Mouse (Mus musculus): ENCODE data around the gene Ttll8. TPM values are rescaled to one million over a fixed set of nuclear protein-coding genes. Genes with fewer than 3 reads are reported as not detected.

Gene Ttll8
- polyA plus RNA-seq, 1 experiment from 2014 or later: 0.17 TPM

DNA sequence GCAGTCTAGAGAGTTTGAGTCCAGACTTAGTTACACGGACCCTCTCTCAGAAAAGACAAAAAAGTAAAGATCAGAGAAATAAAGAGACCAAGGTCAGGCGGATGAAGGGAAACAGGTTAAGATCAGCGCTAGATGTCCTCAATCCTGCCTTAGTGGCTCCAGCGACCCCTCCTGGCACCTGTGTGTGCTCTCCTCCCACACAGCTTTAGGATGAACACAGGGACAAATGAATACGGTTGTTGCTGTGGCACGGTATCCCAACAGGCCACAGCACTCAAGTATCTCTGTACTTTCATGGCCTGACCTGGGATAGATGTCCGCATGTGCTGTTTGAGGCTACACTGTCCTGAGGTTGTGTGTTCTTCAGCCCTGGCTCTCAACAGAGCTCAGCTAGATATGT lies 59.1 kb downstream of the Ttll8 start:
- 0 out of 2 replicates have a peak, but pooled peaks cover under 1% of the 10 kb centered on the region for H3K27me3 ChIP-seq (replicated peaks; ENCODE audit: control insufficient read depth, insufficient read depth, low read length)
- peaks cover 7% of the 10 kb centered on the region; the same call in 1 of the 2 replicates for H3K4me1 ChIP-seq (ENCODE audit: control insufficient read depth, insufficient read depth, low read length)
- DNase-seq (ENCODE audit: low spot score) (no peak), ATAC-seq (no peak)
- H3K27ac ChIP-seq (ENCODE audit: low read depth, low read length): no peak overlapping the region
- no peaks in the 10 kb centered on the region for H3K9me3 ChIP-seq (replicated peaks; ENCODE audit: control insufficient read depth, low read length)
- no peak overlapping the region for H3K4me3 ChIP-seq (ENCODE audit: low read depth, low read length)
- no peaks in the 10 kb centered on the region for H3K36me3 ChIP-seq (ENCODE audit: control insufficient read depth, insufficient read depth, low read length)
- no peak overlapping the region for H3K9ac ChIP-seq (ENCODE audit: low read length)
- 67% methylated on average over 7 of the region's 7 CpGs for WGBS
- H3K4me2 ChIP-seq (ENCODE audit: low read length): no peak overlapping the region

DNA sequence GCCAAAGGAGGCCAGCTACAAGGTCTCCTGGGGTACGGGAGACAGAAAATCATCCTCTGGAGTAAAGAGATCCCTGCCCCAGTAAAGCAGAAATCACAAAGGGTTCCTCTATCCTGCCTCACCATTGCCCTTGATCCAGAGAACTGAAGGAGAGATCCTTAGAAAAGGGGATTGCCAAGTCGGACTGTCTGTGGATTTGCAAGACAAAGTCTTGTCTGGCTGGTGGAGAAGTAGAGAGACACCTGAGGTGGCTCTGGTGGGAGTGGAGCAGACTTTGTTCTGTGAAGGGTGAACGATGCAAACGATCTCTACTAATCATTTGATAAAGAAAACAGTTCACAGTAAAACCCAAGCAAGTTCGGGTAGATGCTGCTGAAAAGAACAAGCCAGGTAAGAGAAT lies 61.3 kb downstream of the Ttll8 start:
- H3K27ac ChIP-seq (ENCODE audit: low read depth, low read length): no peak overlapping the region
- DNase-seq (ENCODE audit: low spot score) (no peak), ATAC-seq (no peak)
- peaks cover 7% of the 10 kb centered on the region; the same call in 1 of the 2 replicates for H3K4me1 ChIP-seq (ENCODE audit: control insufficient read depth, insufficient read depth, low read length)
- no peaks in the 10 kb centered on the region for H3K36me3 ChIP-seq (ENCODE audit: control insufficient read depth, insufficient read depth, low read length)
- no peak overlapping the region for H3K9ac ChIP-seq (ENCODE audit: low read length)
- H3K4me3 ChIP-seq (ENCODE audit: low read depth, low read length): no peak overlapping the region
- 0 out of 2 replicates have a peak, but pooled peaks cover 5% of the 10 kb centered on the region for H3K27me3 ChIP-seq (replicated peaks; ENCODE audit: control insufficient read depth, insufficient read depth, low read length)
- H3K4me2 ChIP-seq (ENCODE audit: low read length): no peak overlapping the region
- WGBS: 68% methylated on average over 5 of the region's 5 CpGs
- no peaks in the 10 kb centered on the region for H3K9me3 ChIP-seq (replicated peaks; ENCODE audit: control insufficient read depth, low read length)

DNA sequence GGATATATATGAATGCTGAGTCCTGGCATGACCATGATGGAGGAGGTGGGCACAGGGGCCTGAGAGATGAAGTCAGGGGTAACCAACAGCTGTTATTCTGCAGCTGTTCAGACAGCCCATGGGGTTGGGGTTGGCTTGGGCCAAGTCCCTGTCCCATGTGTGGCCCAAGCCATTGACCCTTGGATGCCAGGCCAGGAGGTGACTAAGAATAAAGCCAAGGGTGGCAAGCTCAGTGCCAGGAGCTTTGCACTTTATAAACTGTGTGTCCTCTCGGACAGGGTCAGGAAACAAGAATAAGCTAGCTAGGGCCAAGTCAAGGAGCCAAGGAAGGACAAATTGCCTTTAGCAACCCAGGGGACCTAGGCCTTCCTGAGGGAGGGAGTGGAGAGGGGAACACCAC lies 62.0 kb downstream of the Ttll8 start:
- H3K36me3 ChIP-seq (ENCODE audit: control insufficient read depth, insufficient read depth, low read length): no peaks in the 10 kb centered on the region
- ATAC-seq: no peak
- no peak overlapping the region for H3K4me2 ChIP-seq (ENCODE audit: low read length)
- H3K4me3 ChIP-seq (ENCODE audit: low read depth, low read length): no peak overlapping the region
- no peak overlapping the region for H3K27ac ChIP-seq (ENCODE audit: low read depth, low read length)
- H3K4me1 ChIP-seq (ENCODE audit: control insufficient read depth, insufficient read depth, low read length): peaks cover 7% of the 10 kb centered on the region; the same call in 1 of the 2 replicates
- H3K27me3 ChIP-seq (replicated peaks; ENCODE audit: control insufficient read depth, insufficient read depth, low read length): 0 out of 2 replicates have a peak, but pooled peaks cover 5% of the 10 kb centered on the region
- 97% methylated on average over 1 of the region's 1 CpGs for WGBS
- no peak overlapping the region for H3K9ac ChIP-seq (ENCODE audit: low read length)
- H3K9me3 ChIP-seq (replicated peaks; ENCODE audit: control insufficient read depth, low read length): no peaks in the 10 kb centered on the region
- DNase-seq (ENCODE audit: low spot score): no peak

GRCm38 (mm10) chr15:88891676-88892040 lies 62.6 kb downstream of the Ttll8 start:
- no peak overlapping the region for H3K27ac ChIP-seq (ENCODE audit: low read depth, low read length)
- H3K4me3 ChIP-seq (ENCODE audit: low read depth, low read length): 0 out of 2 replicates have a peak overlapping the region, but pooled peaks have one; percentile 41
- H3K27me3 ChIP-seq (replicated peaks; ENCODE audit: control insufficient read depth, insufficient read depth, low read length): 0 out of 2 replicates have a peak, but pooled peaks cover 5% of the 10 kb centered on the region
- H3K9ac ChIP-seq (ENCODE audit: low read length): no peak overlapping the region
- H3K4me2 ChIP-seq (ENCODE audit: low read length): peak overlapping the region; percentile 64; the same call in 1 of the 2 replicates
- 63% methylated on average over 8 of the region's 8 CpGs for WGBS
- peaks cover 7% of the 10 kb centered on the region; the same call in 1 of the 2 replicates for H3K4me1 ChIP-seq (ENCODE audit: control insufficient read depth, insufficient read depth, low read length)
- no peaks in the 10 kb centered on the region for H3K9me3 ChIP-seq (replicated peaks; ENCODE audit: control insufficient read depth, low read length)
- ATAC-seq (no peak), DNase-seq (ENCODE audit: low spot score) (no peak)
- no peaks in the 10 kb centered on the region for H3K36me3 ChIP-seq (ENCODE audit: control insufficient read depth, insufficient read depth, low read length)

DNA sequence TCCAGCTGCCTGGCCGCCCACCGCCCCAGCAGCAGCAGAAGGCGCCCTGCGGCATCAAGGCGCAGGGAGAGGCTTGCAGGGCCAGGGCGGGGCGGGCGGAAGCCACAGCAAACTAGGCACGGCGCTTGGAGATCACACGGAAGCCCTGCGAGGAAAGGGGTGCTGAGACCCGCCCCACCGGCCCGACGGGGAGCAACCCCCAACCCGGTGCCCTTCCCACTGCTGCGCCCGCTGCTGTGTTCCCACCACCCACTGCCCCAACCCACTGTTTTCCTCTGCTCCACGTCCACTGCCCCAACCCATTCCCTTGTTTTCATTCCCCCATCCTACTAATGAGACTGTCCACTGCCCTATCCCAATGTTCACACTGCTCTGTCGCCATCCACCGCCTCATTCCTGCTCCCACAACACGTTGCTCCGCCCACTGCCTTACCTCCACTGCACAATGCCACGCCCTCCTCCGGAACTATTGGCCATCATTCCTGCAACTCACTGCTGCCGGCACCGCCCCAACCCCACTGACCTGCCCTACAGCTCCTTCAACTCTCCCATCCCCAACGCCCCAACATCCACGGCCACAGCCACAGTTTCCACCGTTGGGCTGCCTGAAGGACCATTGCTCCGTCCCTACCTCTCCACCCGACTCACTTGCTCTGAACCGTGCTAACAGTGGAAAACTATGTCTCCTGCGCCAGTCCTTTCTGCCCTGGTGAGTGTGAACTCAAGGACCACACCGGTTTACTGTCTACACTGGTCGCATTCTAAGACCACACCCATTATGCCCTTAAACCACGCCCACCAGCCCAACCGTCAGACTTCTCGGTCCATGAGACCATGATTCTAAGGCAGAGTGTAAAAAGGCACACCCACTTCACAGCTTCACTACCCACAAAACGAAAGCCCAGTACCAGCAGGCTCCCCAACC lies 63.2 kb downstream of the Ttll8 start:
- WGBS: 1% methylated on average over 39 of the region's 41 CpGs

DNA sequence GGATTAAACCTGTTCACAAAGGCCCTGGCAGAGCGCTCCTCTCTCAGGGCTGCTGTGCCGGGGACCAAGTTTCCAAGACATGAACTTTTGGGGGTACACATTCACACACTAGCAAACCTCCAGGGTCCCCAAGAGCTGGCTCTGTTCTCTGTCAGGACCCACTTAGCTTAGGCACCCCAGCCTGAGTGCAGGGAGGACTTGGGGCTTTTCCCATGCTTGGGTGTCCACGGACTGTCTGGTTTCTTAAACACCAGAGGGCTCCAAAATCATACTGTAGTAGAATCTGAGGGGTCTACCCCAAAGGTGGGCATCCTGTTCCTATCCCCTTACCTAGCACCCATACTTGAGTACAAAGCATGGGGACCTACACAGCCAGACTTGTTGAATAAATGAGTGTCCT lies 64.2 kb downstream of the Ttll8 start:
- DNase-seq (ENCODE audit: low spot score): no peak
- ATAC-seq: no peak
- 0 out of 2 replicates have a peak, but pooled peaks cover 5% of the 10 kb centered on the region for H3K27me3 ChIP-seq (replicated peaks; ENCODE audit: control insufficient read depth, insufficient read depth, low read length)
- peaks cover 7% of the 10 kb centered on the region; the same call in 1 of the 2 replicates for H3K4me1 ChIP-seq (ENCODE audit: control insufficient read depth, insufficient read depth, low read length)
- no peaks in the 10 kb centered on the region for H3K36me3 ChIP-seq (ENCODE audit: control insufficient read depth, insufficient read depth, low read length)
- peak overlapping the region; percentile 64 for H3K4me2 ChIP-seq (ENCODE audit: low read length)
- no peak overlapping the region for H3K27ac ChIP-seq (ENCODE audit: low read depth, low read length)
- peak overlapping the region; percentile 65; the same call in 1 of the 2 replicates for H3K9ac ChIP-seq (ENCODE audit: low read length)
- H3K4me3 ChIP-seq (ENCODE audit: low read depth, low read length): peak overlapping the region; percentile 41; the same call in 1 of the 2 replicates
- no peaks in the 10 kb centered on the region for H3K9me3 ChIP-seq (replicated peaks; ENCODE audit: control insufficient read depth, low read length)
- WGBS: 82% methylated on average over 3 of the region's 3 CpGs

More for the DNA sequence above, 63.2 kb downstream of the Ttll8 start:
- Histone ChIP-seq H3K27ac (ENCODE audit: low read depth, low read length) (no peak overlapping the region), H3K4me3 (ENCODE audit: low read depth, low read length) (peak overlapping the region; percentile 41), H3K9me3 (replicated peaks; ENCODE audit: control insufficient read depth, low read length) (no peaks in the 10 kb centered on the region), H3K4me1 (ENCODE audit: control insufficient read depth, insufficient read depth, low read length) (peaks cover 7% of the 10 kb centered on the region; the same call in 1 of the 2 replicates), H3K36me3 (ENCODE audit: control insufficient read depth, insufficient read depth, low read length) (no peaks in the 10 kb centered on the region), H3K27me3 (replicated peaks; ENCODE audit: control insufficient read depth, insufficient read depth, low read length) (0 out of 2 replicates have a peak, but pooled peaks cover 5% of the 10 kb centered on the region), H3K9ac (ENCODE audit: low read length) (peak overlapping the region; percentile 65), H3K4me2 (ENCODE audit: low read length) (peak overlapping the region; percentile 64)
- DNase-seq (ENCODE audit: low spot score) (peak; percentile 82), ATAC-seq (peak; percentile 92)

DNA sequence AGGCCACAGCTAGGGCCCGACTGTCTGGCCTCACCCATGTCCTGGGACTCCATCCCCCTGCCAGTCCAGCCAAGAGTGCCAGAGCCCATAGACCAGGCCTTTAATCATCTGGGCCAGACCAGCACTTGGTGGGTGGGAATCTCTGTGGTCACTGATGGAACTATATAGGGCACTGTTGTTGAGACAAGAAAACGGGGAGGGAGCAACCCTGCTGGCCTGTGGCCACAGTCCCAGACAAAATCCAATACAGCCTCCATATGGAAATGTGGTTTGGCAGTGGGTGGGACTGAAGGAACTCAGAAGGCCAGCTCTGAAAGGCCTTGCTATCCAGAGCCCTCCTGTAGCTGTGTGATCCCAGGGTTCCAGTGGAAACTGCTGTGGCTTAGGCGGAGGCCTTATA lies 65.2 kb downstream of the Ttll8 start:
- no peaks in the 10 kb centered on the region for H3K36me3 ChIP-seq (ENCODE audit: control insufficient read depth, insufficient read depth, low read length)
- H3K27ac ChIP-seq (ENCODE audit: low read depth, low read length): no peak overlapping the region
- H3K9me3 ChIP-seq (replicated peaks; ENCODE audit: control insufficient read depth, low read length): no peaks in the 10 kb centered on the region
- no peak for DNase-seq (ENCODE audit: low spot score)
- WGBS: 79% methylated on average over 3 of the region's 3 CpGs
- H3K4me1 ChIP-seq (ENCODE audit: control insufficient read depth, insufficient read depth, low read length): peaks cover 7% of the 10 kb centered on the region; the same call in 1 of the 2 replicates
- 0 out of 2 replicates have a peak, but pooled peaks cover 5% of the 10 kb centered on the region for H3K27me3 ChIP-seq (replicated peaks; ENCODE audit: control insufficient read depth, insufficient read depth, low read length)
- ATAC-seq: no peak
- H3K4me2 ChIP-seq (ENCODE audit: low read length): no peak overlapping the region
- H3K9ac ChIP-seq (ENCODE audit: low read length): no peak overlapping the region
- no peak overlapping the region for H3K4me3 ChIP-seq (ENCODE audit: low read depth, low read length)

DNA sequence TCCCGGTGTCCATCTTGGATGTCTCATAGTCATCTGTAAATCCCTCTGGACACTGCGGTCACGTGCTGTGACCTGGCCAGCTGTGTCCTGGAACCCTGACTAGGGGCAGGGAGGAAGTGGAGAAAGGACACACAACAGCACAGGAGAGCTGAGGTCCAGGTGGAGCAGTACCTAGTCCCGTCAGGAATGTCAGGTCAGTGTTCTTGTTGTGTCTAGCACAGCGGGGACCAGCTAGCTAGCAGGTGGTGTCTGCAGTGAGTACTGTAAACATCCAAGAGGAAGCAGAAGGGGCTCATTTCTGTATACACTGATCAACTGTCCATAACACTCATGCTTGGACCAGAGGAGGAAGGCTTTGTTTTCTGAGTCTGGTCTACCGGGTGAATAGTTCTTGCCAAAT lies 68.8 kb downstream of the Ttll8 start:
- H3K4me1 ChIP-seq (ENCODE audit: control insufficient read depth, insufficient read depth, low read length): 0 out of 2 replicates have a peak, but pooled peaks cover 2% of the 10 kb centered on the region
- no peaks in the 10 kb centered on the region for H3K9me3 ChIP-seq (replicated peaks; ENCODE audit: control insufficient read depth, low read length)
- ATAC-seq (no peak), DNase-seq (ENCODE audit: low spot score) (no peak)
- WGBS: 84% methylated on average over 6 of the region's 6 CpGs
- no peak overlapping the region for H3K4me2 ChIP-seq (ENCODE audit: low read length)
- no peak overlapping the region for H3K4me3 ChIP-seq (ENCODE audit: low read depth, low read length)
- H3K36me3 ChIP-seq (ENCODE audit: control insufficient read depth, insufficient read depth, low read length): no peaks in the 10 kb centered on the region
- H3K9ac ChIP-seq (ENCODE audit: low read length): no peak overlapping the region
- 0 out of 2 replicates have a peak, but pooled peaks cover 5% of the 10 kb centered on the region for H3K27me3 ChIP-seq (replicated peaks; ENCODE audit: control insufficient read depth, insufficient read depth, low read length)
- H3K27ac ChIP-seq (ENCODE audit: low read depth, low read length): no peak overlapping the region

DNA sequence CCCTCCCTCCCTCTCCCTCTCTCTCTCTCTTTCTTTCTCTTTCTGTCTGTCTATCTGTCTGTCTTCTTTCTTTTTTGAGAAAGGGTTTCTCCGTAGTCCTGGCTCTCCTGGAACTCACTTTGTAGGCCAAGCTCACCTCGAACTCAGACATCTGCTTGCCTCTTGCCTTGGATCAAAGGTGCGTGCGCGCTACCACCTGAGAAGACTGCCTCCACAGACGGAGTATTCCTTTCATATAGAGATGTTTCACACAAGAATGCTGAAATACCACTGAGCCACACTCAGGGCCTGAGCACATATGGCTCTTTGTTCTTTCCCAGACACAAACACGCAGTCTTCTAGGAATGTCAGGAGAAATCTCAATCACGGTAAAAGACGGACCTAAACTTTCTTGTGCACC lies 70.9 kb downstream of the Ttll8 start:
- ATAC-seq (no peak), DNase-seq (ENCODE audit: low spot score) (no peak)
- Histone ChIP-seq H3K9ac (ENCODE audit: low read length) (no peak overlapping the region), H3K9me3 (replicated peaks; ENCODE audit: control insufficient read depth, low read length) (no peaks in the 10 kb centered on the region), H3K4me3 (ENCODE audit: low read depth, low read length) (no peak overlapping the region), H3K36me3 (ENCODE audit: control insufficient read depth, insufficient read depth, low read length) (no peaks in the 10 kb centered on the region), H3K27ac (ENCODE audit: low read depth, low read length) (no peak overlapping the region), H3K4me1 (ENCODE audit: control insufficient read depth, insufficient read depth, low read length) (no peaks in the 10 kb centered on the region), H3K27me3 (replicated peaks; ENCODE audit: control insufficient read depth, insufficient read depth, low read length) (no peaks in the 10 kb centered on the region), H3K4me2 (ENCODE audit: low read length) (no peak overlapping the region)
- WGBS: 88% methylated on average over 9 of the region's 9 CpGs
